Mouse (Mus musculus): ENCODE measurements around the gene Slc10a4. TPM values are rescaled to one million over a fixed set of nuclear protein-coding genes. Genes with fewer than 3 reads are reported as not detected.

Gene Slc10a4
- polyA plus RNA-seq, 1 experiment = 0.35 TPM

DNA sequence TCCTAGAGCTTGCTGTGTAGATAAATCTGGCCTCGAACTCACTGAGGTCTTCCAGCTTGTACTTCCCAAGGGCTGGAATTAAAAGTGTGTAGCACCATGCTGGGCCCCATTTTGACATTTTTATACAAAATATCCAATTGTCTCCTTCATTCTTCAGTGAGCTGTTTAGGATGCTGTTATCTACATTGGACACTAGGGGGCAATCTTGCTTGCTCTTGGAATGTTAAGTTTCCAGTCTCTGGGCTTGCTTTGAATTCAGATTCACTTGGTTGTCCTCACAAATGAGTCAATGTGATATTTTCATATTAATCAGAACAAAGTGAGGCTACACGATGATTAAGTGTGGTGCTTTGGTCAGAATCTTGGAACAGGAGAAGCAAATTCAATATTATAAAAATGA, 22.6 kb upstream of the Slc10a4 start:
- Histone ChIP-seq H3K4me3 (no peak overlapping the region), H3K36me3 (ENCODE audit: control insufficient read depth, insufficient read depth) (peaks cover 11% of the 10 kb centered on the region), H3K79me2 (ENCODE audit: control insufficient read depth, insufficient read depth) (no peaks in the 10 kb centered on the region), H3K27me3 (ENCODE audit: control insufficient read depth, insufficient read depth, insufficient read length) (no peaks in the 10 kb centered on the region), H3ac (ENCODE audit: control insufficient read depth, insufficient read length) (no peak overlapping the region), H3K4me2 (ENCODE audit: low read depth) (no peak overlapping the region)
- no peak for TF ChIP-seq E2F4 (IDR thresholded peaks at IDR 0.05; ENCODE audit: insufficient read depth)
- TF ChIP-seq MYOD1 (IDR thresholded peaks at IDR 0.05; ENCODE audit: control insufficient read depth in 1 of 3, insufficient read length in 2 of 3, low read depth in 2 of 3) = no peak
- TF ChIP-seq POLR2AphosphoS2 (IDR thresholded peaks at IDR 0.05; ENCODE audit: insufficient read length, low read depth) = no peak
- no peak for TF ChIP-seq USF1 (IDR thresholded peaks at IDR 0.05; ENCODE audit: low read depth)
- no peak for TF ChIP-seq MAX (IDR thresholded peaks at IDR 0.05; ENCODE audit: low read depth)
- TF ChIP-seq CEBPB (IDR thresholded peaks at IDR 0.05; ENCODE audit: insufficient read depth, poor library complexity, severe bottlenecking) = no peak
- no peak for TF ChIP-seq SRF (IDR thresholded peaks at IDR 0.05; ENCODE audit: control insufficient read depth, insufficient read length, low read depth)
- no peak for TF ChIP-seq TCF3 (IDR thresholded peaks at IDR 0.05; ENCODE audit: insufficient read length, low read depth)
- no peak for TF ChIP-seq POLR2A (IDR thresholded peaks at IDR 0.05; ENCODE audit: insufficient read length, low read depth)
- TF ChIP-seq REST (IDR thresholded peaks at IDR 0.05; ENCODE audit: insufficient read depth, insufficient read length) = no peak
- TF ChIP-seq TCF12 (IDR thresholded peaks at IDR 0.05; ENCODE audit: insufficient read depth, poor library complexity, severe bottlenecking) = no peak
- no peak for TF ChIP-seq MYOG (IDR thresholded peaks at IDR 0.05; ENCODE audit: control insufficient read depth in 1 of 3, insufficient read depth in 1 of 3, insufficient read length in 2 of 3, low read depth in 2 of 3)

DNA sequence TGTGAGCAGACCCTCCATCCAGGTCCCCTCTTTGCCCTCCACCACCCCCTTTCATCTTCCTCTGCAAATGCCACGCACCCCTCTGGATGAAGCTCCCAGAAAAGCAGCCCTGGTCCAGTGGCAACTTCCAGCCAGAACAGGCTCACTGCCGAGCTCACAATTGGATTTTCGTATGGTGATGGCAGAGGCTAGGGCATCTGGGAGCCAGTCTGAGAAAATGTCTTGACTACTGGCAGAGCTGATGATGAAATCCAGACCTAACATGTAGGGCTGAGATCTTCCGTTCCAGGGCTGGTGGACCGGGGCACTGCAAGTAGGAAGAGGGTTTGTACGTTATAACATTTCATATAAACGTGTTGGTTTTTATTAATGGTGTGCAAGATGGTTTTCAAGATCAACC, 18.9 kb upstream of the Slc10a4 start:
- H3K27me3 ChIP-seq (ENCODE audit: control insufficient read depth, insufficient read depth, insufficient read length) = no peaks in the 10 kb centered on the region
- no peak for TF ChIP-seq TCF12 (IDR thresholded peaks at IDR 0.05; ENCODE audit: insufficient read depth, poor library complexity, severe bottlenecking)
- TF ChIP-seq REST (IDR thresholded peaks at IDR 0.05; ENCODE audit: insufficient read depth, insufficient read length) = no peak
- TF ChIP-seq MAX (IDR thresholded peaks at IDR 0.05; ENCODE audit: low read depth) = no peak
- no peak for TF ChIP-seq MYOG (IDR thresholded peaks at IDR 0.05; ENCODE audit: control insufficient read depth in 1 of 3, insufficient read depth in 1 of 3, insufficient read length in 2 of 3, low read depth in 2 of 3)
- no peak for TF ChIP-seq TCF3 (IDR thresholded peaks at IDR 0.05; ENCODE audit: insufficient read length, low read depth)
- no peak for TF ChIP-seq USF1 (IDR thresholded peaks at IDR 0.05; ENCODE audit: low read depth)
- TF ChIP-seq E2F4 (IDR thresholded peaks at IDR 0.05; ENCODE audit: insufficient read depth) = no peak
- TF ChIP-seq MYOD1 (IDR thresholded peaks at IDR 0.05; ENCODE audit: control insufficient read depth in 1 of 3, insufficient read length in 2 of 3, low read depth in 2 of 3) = no peak
- no peak for TF ChIP-seq CEBPB (IDR thresholded peaks at IDR 0.05; ENCODE audit: insufficient read depth, poor library complexity, severe bottlenecking)
- no peak for TF ChIP-seq SRF (IDR thresholded peaks at IDR 0.05; ENCODE audit: control insufficient read depth, insufficient read length, low read depth)
- no peak for TF ChIP-seq POLR2A (IDR thresholded peaks at IDR 0.05; ENCODE audit: insufficient read length, low read depth)
- no peak for TF ChIP-seq POLR2AphosphoS2 (IDR thresholded peaks at IDR 0.05; ENCODE audit: insufficient read length, low read depth)
- no peaks in the 10 kb centered on the region for H3K79me2 ChIP-seq (ENCODE audit: control insufficient read depth, insufficient read depth)
- H3K36me3 ChIP-seq (ENCODE audit: control insufficient read depth, insufficient read depth) = no peaks in the 10 kb centered on the region
- no peak overlapping the region for H3K4me3 ChIP-seq
- no peak overlapping the region for H3K4me2 ChIP-seq (ENCODE audit: low read depth)
- H3ac ChIP-seq (ENCODE audit: control insufficient read depth, insufficient read length) = no peak overlapping the region

DNA sequence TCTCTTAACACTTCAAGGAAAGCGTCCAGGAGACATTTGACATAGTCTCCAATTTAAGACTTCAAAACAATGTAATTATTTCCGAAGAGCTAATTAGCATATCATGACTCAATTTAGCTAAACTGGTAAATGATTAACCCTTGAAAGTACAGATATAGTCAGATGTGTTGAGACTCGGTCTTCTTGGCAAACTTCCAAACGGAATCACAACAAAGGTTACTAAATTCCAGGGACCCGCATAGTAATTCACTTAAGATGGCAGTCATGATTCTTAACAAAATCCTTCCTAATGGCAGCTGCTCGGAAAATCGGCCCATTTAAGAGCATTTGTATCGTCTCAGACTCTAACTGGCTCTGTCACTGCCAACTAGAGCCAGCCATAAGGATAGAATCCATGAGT, 16.9 kb upstream of the Slc10a4 start:
- no peak overlapping the region for H3K4me2 ChIP-seq (ENCODE audit: low read depth)
- H3K27me3 ChIP-seq (ENCODE audit: control insufficient read depth, insufficient read depth, insufficient read length) = no peaks in the 10 kb centered on the region
- H3ac ChIP-seq (ENCODE audit: control insufficient read depth, insufficient read length) = no peak overlapping the region
- H3K36me3 ChIP-seq (ENCODE audit: control insufficient read depth, insufficient read depth) = no peaks in the 10 kb centered on the region
- no peak for TF ChIP-seq POLR2AphosphoS2 (IDR thresholded peaks at IDR 0.05; ENCODE audit: insufficient read length, low read depth)
- TF ChIP-seq POLR2A (IDR thresholded peaks at IDR 0.05; ENCODE audit: insufficient read length, low read depth) = no peak
- no peak for TF ChIP-seq SRF (IDR thresholded peaks at IDR 0.05; ENCODE audit: control insufficient read depth, insufficient read length, low read depth)
- TF ChIP-seq REST (IDR thresholded peaks at IDR 0.05; ENCODE audit: insufficient read depth, insufficient read length) = no peak
- no peak for TF ChIP-seq MYOG (IDR thresholded peaks at IDR 0.05; ENCODE audit: control insufficient read depth in 1 of 3, insufficient read depth in 1 of 3, insufficient read length in 2 of 3, low read depth in 2 of 3)
- no peak for TF ChIP-seq TCF12 (IDR thresholded peaks at IDR 0.05; ENCODE audit: insufficient read depth, poor library complexity, severe bottlenecking)
- TF ChIP-seq MYOD1 (IDR thresholded peaks at IDR 0.05; ENCODE audit: control insufficient read depth in 1 of 3, insufficient read length in 2 of 3, low read depth in 2 of 3) = no peak
- no peaks in the 10 kb centered on the region for H3K79me2 ChIP-seq (ENCODE audit: control insufficient read depth, insufficient read depth)
- no peak overlapping the region for H3K4me3 ChIP-seq

DNA sequence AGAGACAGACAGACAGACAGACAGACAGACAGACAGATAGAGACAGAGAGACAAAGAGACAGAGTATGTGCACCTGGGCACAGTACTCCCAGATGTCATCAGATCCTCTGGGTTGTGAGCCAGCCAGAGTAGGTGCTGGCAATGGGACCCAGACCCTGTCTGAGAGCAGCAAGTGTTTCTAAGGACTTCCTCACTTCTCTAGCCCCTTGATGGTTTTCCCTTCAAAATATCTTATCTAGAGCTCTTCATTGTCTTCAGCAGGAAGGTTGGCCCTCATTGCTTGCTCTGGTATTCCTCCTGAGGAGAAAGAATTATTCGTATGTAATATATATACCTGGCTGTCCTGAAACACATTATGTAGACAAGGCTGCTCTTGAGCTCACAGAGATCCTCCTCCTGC, 14.2 kb upstream of the Slc10a4 start:
- Histone ChIP-seq H3K36me3 (ENCODE audit: control insufficient read depth, insufficient read depth) (no peaks in the 10 kb centered on the region), H3ac (ENCODE audit: control insufficient read depth, insufficient read length) (no peak overlapping the region), H3K4me2 (ENCODE audit: low read depth) (no peak overlapping the region), H3K27me3 (ENCODE audit: control insufficient read depth, insufficient read depth, insufficient read length) (no peaks in the 10 kb centered on the region), H3K79me2 (ENCODE audit: control insufficient read depth, insufficient read depth) (no peaks in the 10 kb centered on the region), H3K4me3 (no peak overlapping the region)
- no peak for TF ChIP-seq POLR2AphosphoS2 (IDR thresholded peaks at IDR 0.05; ENCODE audit: insufficient read length, low read depth)
- TF ChIP-seq REST (IDR thresholded peaks at IDR 0.05; ENCODE audit: insufficient read depth, insufficient read length) = no peak
- no peak for TF ChIP-seq USF1 (IDR thresholded peaks at IDR 0.05; ENCODE audit: low read depth)
- no peak for TF ChIP-seq MYOG (IDR thresholded peaks at IDR 0.05; ENCODE audit: control insufficient read depth in 1 of 3, insufficient read depth in 1 of 3, insufficient read length in 2 of 3, low read depth in 2 of 3)
- no peak for TF ChIP-seq TCF12 (IDR thresholded peaks at IDR 0.05; ENCODE audit: insufficient read depth, poor library complexity, severe bottlenecking)
- TF ChIP-seq MAX (IDR thresholded peaks at IDR 0.05; ENCODE audit: low read depth) = no peak
- no peak for TF ChIP-seq TCF3 (IDR thresholded peaks at IDR 0.05; ENCODE audit: insufficient read length, low read depth)
- no peak for TF ChIP-seq POLR2A (IDR thresholded peaks at IDR 0.05; ENCODE audit: insufficient read length, low read depth)
- TF ChIP-seq E2F4 (IDR thresholded peaks at IDR 0.05; ENCODE audit: insufficient read depth) = no peak
- TF ChIP-seq MYOD1 (IDR thresholded peaks at IDR 0.05; ENCODE audit: control insufficient read depth in 1 of 3, insufficient read length in 2 of 3, low read depth in 2 of 3) = no peak
- TF ChIP-seq SRF (IDR thresholded peaks at IDR 0.05; ENCODE audit: control insufficient read depth, insufficient read length, low read depth) = no peak
- TF ChIP-seq CEBPB (IDR thresholded peaks at IDR 0.05; ENCODE audit: insufficient read depth, poor library complexity, severe bottlenecking) = no peak
